ENCODE assay signal across 8 mouse cellular contexts in the genomic region with DNA sequence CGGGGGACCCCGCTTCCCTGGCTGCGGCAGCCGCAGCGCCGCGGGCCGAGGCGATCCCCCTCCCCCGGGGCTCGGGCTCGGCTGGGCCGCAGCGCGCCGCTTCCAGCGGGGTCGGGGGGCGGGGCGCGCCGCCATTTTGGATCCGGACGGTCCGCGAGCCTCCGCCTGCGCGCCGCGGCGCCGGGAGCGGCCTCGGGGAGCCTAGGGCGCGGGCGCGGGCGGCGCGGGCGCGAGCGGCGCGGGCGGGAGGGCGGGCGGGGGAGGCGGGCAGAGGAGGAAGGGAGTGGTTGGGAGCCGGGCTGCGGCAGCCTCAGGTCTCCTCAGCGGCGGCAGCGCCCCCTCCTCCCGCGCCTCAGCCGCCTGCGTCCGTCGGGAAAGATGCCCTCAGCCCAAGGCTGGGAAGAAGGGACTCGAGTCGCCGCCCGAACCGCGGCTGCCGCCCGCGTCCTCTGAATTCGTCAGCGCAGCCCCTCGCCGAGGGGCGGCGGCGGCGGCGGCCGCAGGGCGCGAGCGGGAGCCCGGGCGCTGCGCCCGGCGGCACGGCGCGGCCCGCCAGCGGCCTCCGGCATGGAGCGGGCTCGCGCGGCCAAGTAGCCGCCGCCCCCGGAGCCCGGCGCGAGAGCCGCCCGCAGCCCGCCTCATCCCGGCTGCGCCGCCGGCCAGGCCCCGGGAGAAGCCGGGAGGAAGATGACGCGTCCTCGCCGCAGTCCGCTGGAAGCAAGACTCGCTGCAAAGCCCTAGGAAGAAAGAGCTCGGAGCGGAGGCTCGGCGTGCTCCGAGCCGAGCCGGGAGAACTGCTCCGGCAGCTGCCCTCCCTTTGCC. TPM values are rescaled to one million over a fixed set of nuclear protein-coding genes. Genes with fewer than 3 reads are reported as not detected.
DNase-seq lines count a peak whose midpoint lies in the region; ATAC-seq and TF ChIP-seq lines count a peak whose summit lies in the region.

TSS of gene Cdc42bpa (plus strand) at position 752 of the 822 bp plus-strand sequence.

- under 1% methylated on average over 87 of the region's 128 CpGs for WGBS in lung, embryonic 14.5 days

- H3K4me3 ChIP-seq in lung, embryonic 14.5 days (ENCODE audit: low read depth, low read length), result peak within 1 kb of the TSS; percentile 70

- H3K9ac ChIP-seq in lung, embryonic 14.5 days, result peak within 1 kb of the TSS; percentile 92

- peak; percentile 60 for ATAC-seq in frontal cortex, adult (ENCODE audit: low TSS enrichment)
- peak; percentile 93 for ATAC-seq in lung, embryonic 14.5 days (ENCODE audit: insufficient read depth)

- peak; percentile 90 for DNase-seq in MN1 (ENCODE audit: low spot score)
- DNase-seq in cerebellum, adult 9-10 months, result peak; percentile 79
- peak; percentile 87 for DNase-seq in heart, postnatal 4 days
- peak; percentile 47 to 63 for DNase-seq in layer of hippocampus, adult 8-10 months (ENCODE audit: low spot score in 2 of 2)
- DNase-seq in lung, embryonic 14.5 days, result peak; percentile 91
- peak; percentile 65 for DNase-seq in ovary, postnatal 10 days (ENCODE audit: low spot score)
- DNase-seq in thymus, postnatal 0 days (ENCODE audit: low spot score), result peak; percentile 56

- H3K27ac ChIP-seq in lung, embryonic 14.5 days (ENCODE audit: low read depth), result peak within 1 kb of the TSS; percentile 93

- peak within 1 kb of the TSS; percentile 79 for H3K4me2 ChIP-seq in lung, embryonic 14.5 days

- no peaks in the 10 kb centered on the region for H3K36me3 ChIP-seq in lung, embryonic 14.5 days (ENCODE audit: insufficient read depth)

- no peak for TF ChIP-seq CTCF in lung, embryonic 14.5 days (IDR thresholded peaks at IDR 0.05; ENCODE audit: low read depth)

- no peaks in the 10 kb centered on the region for H3K27me3 ChIP-seq in lung, embryonic 14.5 days (ENCODE audit: insufficient read depth, low read length)

- H3K4me1 ChIP-seq in lung, embryonic 14.5 days (ENCODE audit: insufficient read depth), result peaks cover 2% of the 10 kb centered on the region; the same call in 1 of the 2 replicates

- no peaks in the 10 kb centered on the region for H3K9me3 ChIP-seq in lung, embryonic 14.5 days (ENCODE audit: low read depth, low read length)

RNA-seq across cellular contexts. Expression of gene Cdc42bpa, which starts in this region (rescaled TPM):
- 10 to 100 TPM; 67.1 to 70.3 TPM for total RNA-seq in heart, postnatal 4 days (2021)
- 100 to 1,000 TPM; 204 to 259 (median 236) TPM for total RNA-seq in layer of hippocampus, adult 8-10 months (2022)
- 14.9 and 15.4 TPM in 2 replicates for polyA plus RNA-seq in lung, embryonic 14.5 days (2014; fragmentation: Nextera tagmentation; extraction: Ambion mirVana)
- 2.4 and 3.9 TPM in 2 replicates for polyA plus RNA-seq in thymus, postnatal 0 days (2015; fragmentation: Nextera tagmentation; extraction: Ambion mirVana)

Comparison
In these comparisons a context has a peak if more than half of its experiments do, and no peak if none do; other contexts are left out.
1. Peak in every context shown above with its lines: DNase-seq, ATAC-seq, H3K4me3 ChIP-seq and H3K27ac ChIP-seq.